Mouse (Mus musculus) 3T3-L1 (cell line): ENCODE measurements around the gene Fancb.

ENCODE experiments used
- DNase-seq: peaks from one replicate; pipeline ENCODE4 v3.0.0-alpha.2; 2015; ENCODE audit warnings: low read depth, low spot score

Fancb gene

DNA sequence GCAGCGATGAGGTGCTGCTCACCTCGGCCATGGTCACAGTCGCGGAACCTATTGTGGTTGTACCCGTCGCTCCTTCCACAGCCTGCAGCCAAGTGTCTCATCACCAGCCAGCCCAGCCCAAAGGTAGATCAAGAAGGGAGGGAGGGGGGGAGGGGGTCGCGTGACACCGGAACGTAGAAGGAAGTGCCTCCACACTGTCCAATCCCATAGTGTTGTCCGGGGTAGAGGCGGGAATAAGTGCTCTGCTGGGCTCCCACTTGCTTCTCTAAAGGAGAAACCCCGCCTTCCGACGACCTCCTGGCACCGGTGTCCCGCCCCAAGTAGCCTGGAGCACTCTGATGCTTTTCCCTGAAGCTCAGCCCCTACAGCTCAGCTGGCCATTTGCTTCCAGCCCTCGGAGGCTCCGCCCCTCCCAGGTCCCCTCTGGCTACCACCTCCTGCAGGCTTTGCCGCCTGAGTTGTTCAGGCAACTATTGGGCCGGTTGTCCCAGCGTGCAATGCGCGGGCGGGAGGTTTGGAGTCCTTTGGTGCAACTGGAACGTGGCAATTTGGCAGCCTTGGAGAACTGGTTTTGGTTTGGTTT, at the start of gene Fancb, which contains the start of gene Mospd2:
TSS of gene Fancb (plus strand) at position 400 of the 583 bp plus-strand sequence.
TSS of gene Mospd2 (minus strand) at position 183 of the 583 bp plus-strand sequence.
- peak; percentile 98 for DNase-seq

GRCm38 (mm10) chrX:164941540-164941939, 38.9 kb upstream of the Fancb start:
- no peak for DNase-seq

DNA sequence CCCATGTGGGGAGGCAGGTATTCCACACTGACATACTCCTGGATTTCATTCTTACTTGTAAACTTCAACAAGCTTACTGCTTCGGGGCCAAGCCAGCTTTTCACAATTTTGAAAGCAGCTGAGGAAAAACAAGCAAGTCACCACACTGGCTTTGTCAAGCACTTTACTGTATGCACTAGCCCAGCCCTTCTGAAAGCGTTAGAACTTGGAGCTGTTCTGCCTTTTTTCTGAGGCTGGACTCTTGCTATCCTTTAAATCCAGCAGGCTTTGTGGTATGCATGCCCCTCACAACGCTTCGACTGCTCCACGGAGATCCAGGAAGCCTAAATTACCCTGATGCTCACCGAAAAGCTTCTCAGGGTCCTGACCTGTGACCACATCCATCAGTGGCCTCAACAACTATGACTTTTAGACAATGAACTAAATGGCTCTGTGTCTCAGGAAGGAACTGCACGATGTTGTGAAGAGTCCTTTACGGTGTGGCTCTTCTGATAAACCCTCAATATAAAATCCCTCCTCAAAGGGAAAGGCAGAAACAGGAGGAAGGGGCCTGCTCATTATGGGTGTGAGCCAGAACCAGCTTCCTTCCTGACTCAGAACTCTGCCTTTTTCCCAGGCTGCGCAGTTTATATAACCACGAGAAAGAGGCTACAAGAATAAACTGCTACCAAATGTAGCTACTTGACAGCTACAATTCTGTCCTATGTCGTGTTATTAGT, 28.4 kb upstream of the Fancb start:
- no peak for DNase-seq

DNA sequence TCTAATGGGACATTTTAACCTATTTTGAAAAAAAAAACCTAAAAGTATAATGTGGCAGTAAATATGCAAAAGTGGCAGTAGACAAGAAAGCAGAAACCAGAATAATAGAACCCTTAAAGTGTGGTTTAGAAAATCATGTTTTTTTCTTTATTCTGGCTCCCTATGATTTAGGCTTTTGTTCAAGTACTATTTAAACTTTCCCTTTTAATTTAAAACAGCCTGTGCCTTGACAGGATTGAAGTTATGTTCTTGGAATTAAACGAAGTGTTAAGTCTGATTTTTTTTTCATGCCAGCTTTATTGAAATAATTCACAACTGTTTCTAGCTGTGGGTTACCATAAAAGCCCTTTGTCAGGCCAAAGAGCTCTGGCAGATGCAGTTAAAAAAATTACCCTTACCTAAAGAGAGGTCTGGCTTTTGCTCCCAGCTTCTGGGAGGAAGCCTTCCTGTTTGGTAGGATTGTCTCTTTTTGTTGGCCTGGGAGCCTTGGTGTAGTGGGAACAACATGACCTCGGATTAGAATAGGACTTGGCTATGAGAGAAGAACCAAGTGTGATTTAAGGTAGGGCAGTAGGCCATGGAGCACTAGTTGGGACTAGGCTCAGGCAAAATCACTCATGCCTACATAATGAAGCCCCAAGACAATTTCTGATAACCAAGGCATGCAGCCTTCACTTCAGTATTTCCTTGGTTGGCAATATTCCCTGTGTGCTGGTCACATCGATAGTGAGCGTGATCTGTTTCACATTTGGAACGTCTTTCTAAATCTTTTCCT, 27.6 kb upstream of the Fancb start:
- no peak for DNase-seq

DNA sequence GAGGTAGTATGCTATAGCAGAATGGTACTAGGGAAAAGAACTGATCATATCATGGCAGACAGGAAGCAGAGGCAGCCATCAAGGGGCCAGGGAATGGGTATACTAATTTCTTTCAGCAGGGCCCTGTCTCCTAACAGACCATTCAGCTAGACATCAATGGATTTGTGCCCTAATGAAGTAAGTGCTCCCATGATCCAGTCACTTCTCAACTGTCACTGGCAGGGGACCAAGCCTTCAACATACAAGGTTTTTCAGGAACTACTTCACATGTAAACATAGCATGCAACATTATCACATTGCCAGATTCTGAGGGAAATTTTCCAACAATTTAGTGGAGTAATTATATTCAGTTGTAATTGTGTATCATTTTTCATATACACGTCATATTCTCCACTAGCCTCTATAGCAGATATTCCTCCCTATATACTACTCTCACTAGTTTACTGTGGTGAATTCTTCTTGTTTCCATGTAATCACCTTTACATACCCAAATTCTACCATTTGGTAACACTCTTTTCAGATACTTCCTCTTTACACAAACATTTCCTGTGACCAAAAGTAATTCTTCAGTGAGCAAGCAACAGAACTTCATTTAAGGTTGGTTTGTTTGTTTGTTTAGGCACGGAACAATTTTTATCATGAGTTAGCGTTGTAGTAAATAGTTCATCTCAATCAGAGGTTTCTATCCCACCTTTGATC, 14.5 kb upstream of the Fancb start:
- DNase-seq: no peak

GRCm38 (mm10) chrX:164971206-164971605, 9.2 kb upstream of the Fancb start:
- no peak for DNase-seq

- no peak for DNase-seq
Observed at GRCm38 (mm10) chrX:164978866-164979265, 1.5 kb upstream of the Fancb start.

GRCm38 (mm10) chrX:165003141-165003540, 22.7 kb downstream of the Fancb start:
- no peak for DNase-seq

GRCm38 (mm10) chrX:165004779-165005324, 24.5 kb downstream of the Fancb start, which contains the start of gene Gm17604:
Gene Gm17604 (minus strand): TSS chrX:165004829.
- no peak for DNase-seq
